Mouse (Mus musculus) retina, adult 2 months (tissue): ENCODE data around the gene Pth2.
A peak's percentile ranks its signal among the peaks of the same experiment; 100 is the strongest.
"Not testable (repeated sequence)": the region's sequence is repeated elsewhere in the genome, so short reads cannot be mapped to it uniquely, and the experiment has no call there.

Experiments used
- DNase-seq: peaks from one replicate; pipeline ENCODE4 v3.0.0-alpha.2; 2012; ENCODE audit warnings: low read depth, low spot score

Pth2 gene

DNA sequence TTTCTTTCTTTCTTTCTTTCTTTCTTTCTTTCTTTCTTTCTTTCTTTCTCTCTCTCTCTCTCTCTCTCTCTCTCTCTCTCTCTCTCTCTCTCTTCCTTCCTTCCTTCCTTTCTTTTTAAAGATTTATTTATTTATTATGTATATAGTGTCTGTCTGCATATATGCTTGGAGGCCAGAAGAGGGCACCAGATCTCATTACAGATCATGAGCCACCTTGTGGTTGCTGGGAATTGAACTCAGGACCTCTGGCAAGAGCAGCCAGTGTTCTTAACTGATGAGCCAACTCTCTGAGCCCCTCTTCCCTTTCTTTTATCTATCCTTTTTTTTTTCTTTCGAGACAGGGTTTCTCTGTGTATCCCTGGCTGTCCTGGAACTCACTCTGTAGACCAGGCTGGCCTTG, 7.0 kb upstream of the Pth2 start:
- DNase-seq: not testable (repeated sequence)

DNA sequence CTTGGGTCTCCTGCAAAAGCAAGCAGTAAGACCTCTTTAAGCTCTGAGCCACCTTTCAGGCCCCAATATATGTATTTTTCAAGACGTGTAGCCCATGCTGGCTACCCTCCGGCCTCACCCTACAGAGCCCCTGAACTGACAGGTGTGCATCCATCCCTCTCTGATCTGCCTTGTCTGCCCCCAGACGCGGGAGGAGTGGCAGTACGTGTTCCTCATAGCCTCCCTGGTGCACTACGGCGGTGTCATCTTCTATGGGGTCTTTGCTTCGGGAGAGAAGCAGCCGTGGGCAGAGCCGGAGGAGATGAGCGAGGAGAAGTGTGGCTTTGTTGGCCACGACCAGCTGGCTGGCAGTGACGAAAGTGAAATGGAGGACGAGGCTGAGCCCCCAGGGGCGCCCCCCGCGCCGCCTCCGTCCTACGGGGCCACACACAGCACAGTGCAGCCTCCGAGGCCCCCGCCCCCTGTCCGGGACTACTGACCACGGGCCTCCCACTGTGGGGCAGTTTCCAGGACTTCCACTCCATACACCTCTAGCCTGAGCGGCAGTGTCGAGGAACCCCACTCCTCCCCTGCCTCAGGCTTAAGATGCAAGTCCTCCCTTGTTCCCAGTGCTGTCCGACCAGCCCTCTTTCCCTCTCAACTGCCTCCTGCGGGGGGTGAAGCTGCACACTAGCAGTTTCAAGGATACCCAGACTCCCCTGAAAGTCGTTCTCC, 6.1 kb upstream of the Pth2 start:
- DNase-seq: no peak

DNA sequence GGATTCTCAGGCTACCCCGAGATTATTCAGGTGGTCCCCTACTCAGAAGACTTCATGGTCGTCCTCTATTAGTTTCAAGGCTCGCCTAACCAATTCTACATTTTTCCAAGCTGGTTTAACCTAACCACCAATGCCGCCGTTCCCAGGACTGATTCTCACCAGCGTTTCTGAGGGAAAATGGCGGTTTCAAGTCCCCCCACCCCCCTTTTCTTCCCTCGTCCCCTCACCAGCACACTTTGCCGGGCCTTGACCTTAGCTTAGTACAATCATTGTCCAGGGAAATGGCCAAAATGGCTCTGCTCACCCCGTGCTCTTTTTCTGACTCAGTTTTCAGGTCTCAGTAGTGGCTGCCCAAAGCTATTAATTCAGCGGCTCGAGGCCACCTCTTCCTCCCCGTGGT, 5.4 kb upstream of the Pth2 start:
- DNase-seq: no peak

- DNase-seq: no peak
Observed at GRCm38 (mm10) chr7:45175929-45176328, 4.9 kb upstream of the Pth2 start.

- no peak for DNase-seq
Observed at GRCm38 (mm10) chr7:45176356-45176755, 4.4 kb upstream of the Pth2 start.

GRCm38 (mm10) chr7:45178550-45178949, 2.2 kb upstream of the Pth2 start:
- no peak for DNase-seq

GRCm38 (mm10) chr7:45179469-45179868, 1.3 kb upstream of the Pth2 start, which contains the start of gene Gfy:
Gene Gfy, minus strand, starts transcription at chr7:45179569.
- DNase-seq: no peak

DNA sequence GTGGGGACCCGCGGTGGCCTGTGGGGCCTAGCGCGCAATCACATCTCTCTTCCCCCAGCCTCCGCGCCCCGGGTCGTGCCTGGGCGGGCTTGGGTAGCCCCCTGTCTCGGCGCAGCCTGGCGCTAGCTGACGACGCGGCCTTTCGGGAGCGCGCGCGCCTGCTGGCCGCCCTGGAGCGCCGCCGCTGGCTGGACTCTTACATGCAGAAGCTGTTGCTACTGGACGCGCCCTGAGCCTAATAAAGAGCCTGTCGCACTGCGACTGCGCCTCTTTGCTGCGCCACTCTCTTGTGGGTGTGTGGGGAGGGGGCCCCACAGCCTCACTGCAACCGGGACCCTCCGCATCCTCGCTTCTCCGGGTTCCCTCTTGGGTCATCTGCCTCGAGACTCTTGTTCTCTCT, 745 bp downstream of the Pth2 start:
- no peak for DNase-seq

- no peak for DNase-seq
Observed at GRCm38 (mm10) chr7:45182199-45182601, 1.4 kb downstream of the Pth2 start.

DNA sequence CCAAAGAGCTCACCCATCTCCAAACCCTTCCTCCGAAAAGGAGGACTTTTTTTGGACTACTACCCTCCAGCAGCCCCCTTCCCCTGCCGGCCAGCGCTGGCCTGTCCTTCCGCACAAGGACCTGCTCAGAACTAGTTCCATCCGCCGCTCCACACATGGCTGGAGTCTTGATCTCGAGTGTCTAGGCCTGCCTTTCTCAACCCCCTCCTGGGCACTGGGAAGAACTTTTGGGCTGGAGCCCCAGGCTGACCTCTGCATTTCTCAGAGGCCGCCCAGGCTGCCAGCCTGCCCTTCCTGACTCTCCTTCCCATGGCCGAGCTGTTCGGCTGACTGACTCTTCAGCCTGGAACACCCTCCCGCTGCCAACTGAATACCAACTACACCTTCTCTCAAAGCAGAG, 1.8 kb downstream of the Pth2 start:
- DNase-seq: no peak

- DNase-seq: no peak
Observed at GRCm38 (mm10) chr7:45183672-45184071, 2.9 kb downstream of the Pth2 start.

GRCm38 (mm10) chr7:45185921-45186320, 5.1 kb downstream of the Pth2 start:
- DNase-seq: no peak

- no peak for DNase-seq
Observed at GRCm38 (mm10) chr7:45189600-45189999, 8.8 kb downstream of the Pth2 start.

DNA sequence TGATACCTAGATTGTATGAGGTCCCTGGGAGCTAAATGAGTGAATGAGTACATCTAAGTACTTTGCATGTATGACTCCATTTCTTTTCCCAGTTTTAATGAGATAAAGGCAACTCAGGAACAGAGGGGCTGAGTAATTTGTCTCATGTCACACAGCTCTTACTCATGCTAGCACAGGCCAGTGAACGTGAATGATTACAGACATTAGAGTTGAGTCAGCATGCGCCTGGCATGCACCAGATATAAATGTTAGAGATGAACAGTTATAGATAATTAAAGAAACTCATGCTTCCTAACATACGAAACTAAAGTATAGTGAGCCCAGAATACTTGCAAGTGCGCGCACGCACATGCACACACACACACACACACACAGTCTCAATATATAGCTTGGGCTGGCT, 9.4 kb downstream of the Pth2 start:
- DNase-seq: no peak

GRCm38 (mm10) chr7:45191161-45191560, 10.4 kb downstream of the Pth2 start:
- no peak for DNase-seq

GRCm38 (mm10) chr7:45191803-45192363, 11.1 kb downstream of the Pth2 start:
- no peak for DNase-seq

GRCm38 (mm10) chr7:45192585-45193310, 12.0 kb downstream of the Pth2 start:
- DNase-seq: no peak

DNA sequence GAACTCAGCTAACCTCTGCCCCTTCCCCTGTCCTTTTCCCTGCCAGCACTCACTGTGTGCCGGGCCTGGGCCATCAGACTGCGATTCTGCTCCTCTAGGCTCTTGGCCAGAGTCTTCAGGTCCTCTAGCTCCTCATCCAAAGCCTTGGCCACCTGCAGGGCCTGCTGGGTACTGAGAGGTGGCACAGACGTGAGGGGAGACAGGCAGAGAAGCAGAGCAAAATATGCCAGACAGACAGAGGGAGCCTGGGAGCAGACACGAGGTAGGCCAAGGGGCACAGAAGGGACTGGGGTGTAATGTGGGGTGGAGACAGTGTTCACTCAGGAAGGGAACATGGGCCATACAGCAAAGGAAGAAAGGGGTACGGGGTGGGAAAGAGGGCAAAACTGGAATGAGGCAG, 12.6 kb downstream of the Pth2 start:
- DNase-seq: no peak

GRCm38 (mm10) chr7:45193871-45194785, 13.3 kb downstream of the Pth2 start:
- no peak for DNase-seq

DNA sequence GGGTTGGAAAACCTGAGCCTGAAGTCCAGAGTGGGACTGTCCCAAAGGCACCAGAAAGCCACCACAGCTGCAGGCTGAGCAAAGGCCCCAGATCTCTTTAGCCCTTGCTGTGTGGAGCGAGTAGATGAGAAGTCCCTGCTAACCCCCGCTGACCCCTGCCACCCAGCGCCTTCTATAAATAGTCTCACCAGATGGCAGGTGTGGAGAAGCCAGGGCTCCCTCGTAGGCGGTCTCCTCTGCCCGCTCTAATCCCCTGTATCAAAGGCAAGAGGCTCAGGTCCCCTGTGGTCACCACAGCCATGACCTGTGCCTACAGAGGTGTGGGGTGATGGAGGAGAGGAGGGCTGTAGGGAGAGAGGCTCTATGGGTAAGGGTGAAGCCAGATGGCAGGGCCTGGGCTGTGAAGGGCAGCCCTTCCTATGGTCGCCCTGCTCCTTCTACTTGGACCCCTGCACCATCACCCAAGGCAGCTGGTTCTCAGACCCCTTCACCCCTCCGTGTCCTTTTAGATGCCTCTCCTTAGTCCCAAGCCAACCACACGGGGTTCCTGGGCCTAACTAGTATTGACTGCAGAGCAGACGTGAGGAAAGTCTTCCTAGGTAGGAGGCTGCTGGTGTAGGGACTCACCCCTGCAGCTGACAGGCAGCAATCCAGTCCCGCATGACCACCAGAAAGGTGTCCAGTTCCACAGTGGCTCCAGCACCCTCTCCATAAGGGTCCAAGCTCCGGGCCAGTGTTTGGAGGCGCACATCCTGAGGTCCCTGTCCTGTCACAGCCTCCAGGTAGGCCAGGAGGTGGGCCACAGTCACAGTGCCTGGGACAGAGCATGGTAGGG, 14.8 kb downstream of the Pth2 start:
- DNase-seq: peak; percentile 69

- DNase-seq: no peak
Observed at GRCm38 (mm10) chr7:45196176-45196535, 15.4 kb downstream of the Pth2 start.
